Mouse (Mus musculus): ENCODE measurements around the gene Ncoa3.

Gene Ncoa3

GRCm38 (mm10) chr2:166030256-166030995 is 38.0 kb downstream of the Ncoa3 start:
- ATAC-seq (ENCODE audit: insufficient number of reproducible peaks, low FRiP score, low TSS enrichment) = no peak

GRCm38 (mm10) chr2:166031120-166031929 is 38.9 kb downstream of the Ncoa3 start:
- ATAC-seq (ENCODE audit: insufficient number of reproducible peaks, low FRiP score, low TSS enrichment) = no peak

GRCm38 (mm10) chr2:166032628-166033027 is 40.2 kb downstream of the Ncoa3 start:
- ATAC-seq (ENCODE audit: insufficient number of reproducible peaks, low FRiP score, low TSS enrichment) = no peak

GRCm38 (mm10) chr2:166034967-166035490 is 42.6 kb downstream of the Ncoa3 start:
- no peak for ATAC-seq (ENCODE audit: insufficient number of reproducible peaks, low FRiP score, low TSS enrichment)

GRCm38 (mm10) chr2:166035725-166036124 is 43.3 kb downstream of the Ncoa3 start:
- ATAC-seq (ENCODE audit: insufficient number of reproducible peaks, low FRiP score, low TSS enrichment) = no peak

- ATAC-seq (ENCODE audit: insufficient number of reproducible peaks, low FRiP score, low TSS enrichment) = no peak
Measured at GRCm38 (mm10) chr2:166039681-166040080, 47.2 kb downstream of the Ncoa3 start.

GRCm38 (mm10) chr2:166042542-166042941 is 50.1 kb downstream of the Ncoa3 start:
- no peak for ATAC-seq (ENCODE audit: insufficient number of reproducible peaks, low FRiP score, low TSS enrichment)

- no peak for ATAC-seq (ENCODE audit: insufficient number of reproducible peaks, low FRiP score, low TSS enrichment)
Measured at GRCm38 (mm10) chr2:166045006-166045405, 52.6 kb downstream of the Ncoa3 start.

GRCm38 (mm10) chr2:166045549-166046501 is 53.4 kb downstream of the Ncoa3 start:
- no peak for ATAC-seq (ENCODE audit: insufficient number of reproducible peaks, low FRiP score, low TSS enrichment)

GRCm38 (mm10) chr2:166047931-166048330 is 55.5 kb downstream of the Ncoa3 start:
- ATAC-seq (ENCODE audit: insufficient number of reproducible peaks, low FRiP score, low TSS enrichment) = no peak

GRCm38 (mm10) chr2:166048852-166049251 is 56.4 kb downstream of the Ncoa3 start:
- ATAC-seq (ENCODE audit: insufficient number of reproducible peaks, low FRiP score, low TSS enrichment) = no peak

- ATAC-seq (ENCODE audit: insufficient number of reproducible peaks, low FRiP score, low TSS enrichment) = no peak
Measured at GRCm38 (mm10) chr2:166051421-166051820, 59.0 kb downstream of the Ncoa3 start.

GRCm38 (mm10) chr2:166051966-166052365 is 59.5 kb downstream of the Ncoa3 start:
- no peak for ATAC-seq (ENCODE audit: insufficient number of reproducible peaks, low FRiP score, low TSS enrichment)

GRCm38 (mm10) chr2:166054002-166054539 is 61.6 kb downstream of the Ncoa3 start:
- no peak for ATAC-seq (ENCODE audit: insufficient number of reproducible peaks, low FRiP score, low TSS enrichment)

GRCm38 (mm10) chr2:166059684-166060423 is 67.4 kb downstream of the Ncoa3 start:
- ATAC-seq (ENCODE audit: insufficient number of reproducible peaks, low FRiP score, low TSS enrichment) = no peak

- ATAC-seq (ENCODE audit: insufficient number of reproducible peaks, low FRiP score, low TSS enrichment) = no peak
Measured at GRCm38 (mm10) chr2:166062008-166062407, 69.6 kb downstream of the Ncoa3 start.

- no peak for ATAC-seq (ENCODE audit: insufficient number of reproducible peaks, low FRiP score, low TSS enrichment)
Measured at GRCm38 (mm10) chr2:166062431-166062830, 70.0 kb downstream of the Ncoa3 start.

- no peak for ATAC-seq (ENCODE audit: insufficient number of reproducible peaks, low FRiP score, low TSS enrichment)
Measured at GRCm38 (mm10) chr2:166066434-166066833, 74.0 kb downstream of the Ncoa3 start.

GRCm38 (mm10) chr2:166068261-166068660 is 75.8 kb downstream of the Ncoa3 start:
- no peak for ATAC-seq (ENCODE audit: insufficient number of reproducible peaks, low FRiP score, low TSS enrichment)
